Mouse (Mus musculus): ENCODE data around the gene Dock1. TPM values are rescaled to one million over a fixed set of nuclear protein-coding genes. Genes with fewer than 3 reads are reported as not detected.

Gene Dock1
- polyA plus RNA-seq, 1 experiment from 2014 or later: 5.9 TPM

GRCm38 (mm10) chr7:135065301-135065700 is 394.8 kb downstream of the Dock1 start:
- H3K27me3 ChIP-seq (ENCODE audit: control insufficient read depth, insufficient read depth, low read length): no peaks in the 10 kb centered on the region
- ATAC-seq (ENCODE audit: low read depth): no peak
- H3K9me3 ChIP-seq (ENCODE audit: control insufficient read depth, low read length): no peaks in the 10 kb centered on the region
- WGBS: 26% methylated on average over 5 of the region's 5 CpGs
- no peak overlapping the region for H3K9ac ChIP-seq (replicated peaks; ENCODE audit: low read depth, low read length)
- H3K36me3 ChIP-seq (ENCODE audit: control insufficient read depth, insufficient read depth, low read length): no peaks in the 10 kb centered on the region
- H3K4me1 ChIP-seq (ENCODE audit: control insufficient read depth, insufficient read depth, low read length): no peaks in the 10 kb centered on the region
- H3K27ac ChIP-seq (ENCODE audit: low read depth, low read length): no peak overlapping the region
- H3K4me3 ChIP-seq (ENCODE audit: low read depth, low read length): no peak overlapping the region
- no peak overlapping the region for H3K4me2 ChIP-seq (ENCODE audit: low read depth, low read length)

- 96% methylated on average over 3 of the region's 3 CpGs for WGBS
- ATAC-seq (ENCODE audit: low read depth): no peak
These were observed 398.4 kb downstream of the Dock1 start for GRCm38 (mm10) chr7:135068887-135069286.

GRCm38 (mm10) chr7:135076904-135077303 is 406.4 kb downstream of the Dock1 start:
- no peaks in the 10 kb centered on the region for H3K27me3 ChIP-seq (ENCODE audit: control insufficient read depth, insufficient read depth, low read length)
- 75% methylated on average over 6 of the region's 6 CpGs for WGBS
- H3K27ac ChIP-seq (ENCODE audit: low read depth, low read length): no peak overlapping the region
- no peak for ATAC-seq (ENCODE audit: low read depth)
- H3K4me1 ChIP-seq (ENCODE audit: control insufficient read depth, insufficient read depth, low read length): peaks cover 4% of the 10 kb centered on the region
- no peak overlapping the region for H3K4me2 ChIP-seq (ENCODE audit: low read depth, low read length)
- H3K9me3 ChIP-seq (ENCODE audit: control insufficient read depth, low read length): no peaks in the 10 kb centered on the region
- H3K9ac ChIP-seq (replicated peaks; ENCODE audit: low read depth, low read length): no peak overlapping the region
- no peaks in the 10 kb centered on the region for H3K36me3 ChIP-seq (ENCODE audit: control insufficient read depth, insufficient read depth, low read length)
- no peak overlapping the region for H3K4me3 ChIP-seq (ENCODE audit: low read depth, low read length)

More at GRCm38 (mm10) chr7:135068887-135069286, 398.4 kb downstream of the Dock1 start:
- no peak overlapping the region for H3K4me2 ChIP-seq (ENCODE audit: low read depth, low read length)
- H3K27me3 ChIP-seq (ENCODE audit: control insufficient read depth, insufficient read depth, low read length): no peaks in the 10 kb centered on the region
- no peaks in the 10 kb centered on the region for H3K9me3 ChIP-seq (ENCODE audit: control insufficient read depth, low read length)
- no peaks in the 10 kb centered on the region for H3K4me1 ChIP-seq (ENCODE audit: control insufficient read depth, insufficient read depth, low read length)
- no peak overlapping the region for H3K27ac ChIP-seq (ENCODE audit: low read depth, low read length)
- no peaks in the 10 kb centered on the region for H3K36me3 ChIP-seq (ENCODE audit: control insufficient read depth, insufficient read depth, low read length)
- no peak overlapping the region for H3K4me3 ChIP-seq (ENCODE audit: low read depth, low read length)
- no peak overlapping the region for H3K9ac ChIP-seq (replicated peaks; ENCODE audit: low read depth, low read length)

GRCm38 (mm10) chr7:135077340-135077739 is 406.9 kb downstream of the Dock1 start:
- H3K4me1 ChIP-seq (ENCODE audit: control insufficient read depth, insufficient read depth, low read length): peaks cover 4% of the 10 kb centered on the region
- H3K4me2 ChIP-seq (ENCODE audit: low read depth, low read length): no peak overlapping the region
- 24% methylated on average over 6 of the region's 6 CpGs for WGBS
- H3K9me3 ChIP-seq (ENCODE audit: control insufficient read depth, low read length): no peaks in the 10 kb centered on the region
- H3K27me3 ChIP-seq (ENCODE audit: control insufficient read depth, insufficient read depth, low read length): no peaks in the 10 kb centered on the region
- no peak overlapping the region for H3K9ac ChIP-seq (replicated peaks; ENCODE audit: low read depth, low read length)
- no peaks in the 10 kb centered on the region for H3K36me3 ChIP-seq (ENCODE audit: control insufficient read depth, insufficient read depth, low read length)
- no peak overlapping the region for H3K4me3 ChIP-seq (ENCODE audit: low read depth, low read length)
- no peak for ATAC-seq (ENCODE audit: low read depth)
- H3K27ac ChIP-seq (ENCODE audit: low read depth, low read length): no peak overlapping the region

GRCm38 (mm10) chr7:135077806-135078205 is 407.4 kb downstream of the Dock1 start:
- H3K36me3 ChIP-seq (ENCODE audit: control insufficient read depth, insufficient read depth, low read length): no peaks in the 10 kb centered on the region
- no peak; the same call in 1 of the 2 replicates for ATAC-seq (ENCODE audit: low read depth)
- no peak overlapping the region for H3K4me3 ChIP-seq (ENCODE audit: low read depth, low read length)
- H3K27ac ChIP-seq (ENCODE audit: low read depth, low read length): no peak overlapping the region
- no peaks in the 10 kb centered on the region for H3K9me3 ChIP-seq (ENCODE audit: control insufficient read depth, low read length)
- no peak overlapping the region for H3K4me2 ChIP-seq (ENCODE audit: low read depth, low read length)
- H3K4me1 ChIP-seq (ENCODE audit: control insufficient read depth, insufficient read depth, low read length): peaks cover 4% of the 10 kb centered on the region
- WGBS: 14% methylated on average over 10 of the region's 10 CpGs
- no peak overlapping the region for H3K9ac ChIP-seq (replicated peaks; ENCODE audit: low read depth, low read length)
- no peaks in the 10 kb centered on the region for H3K27me3 ChIP-seq (ENCODE audit: control insufficient read depth, insufficient read depth, low read length)

GRCm38 (mm10) chr7:135083421-135083820 is 413.0 kb downstream of the Dock1 start:
- Histone ChIP-seq H3K4me1 (ENCODE audit: control insufficient read depth, insufficient read depth, low read length) (no peaks in the 10 kb centered on the region), H3K9ac (replicated peaks; ENCODE audit: low read depth, low read length) (no peak overlapping the region), H3K4me2 (ENCODE audit: low read depth, low read length) (no peak overlapping the region), H3K27me3 (ENCODE audit: control insufficient read depth, insufficient read depth, low read length) (no peaks in the 10 kb centered on the region), H3K4me3 (ENCODE audit: low read depth, low read length) (no peak overlapping the region), H3K36me3 (ENCODE audit: control insufficient read depth, insufficient read depth, low read length) (no peaks in the 10 kb centered on the region), H3K9me3 (ENCODE audit: control insufficient read depth, low read length) (no peaks in the 10 kb centered on the region), H3K27ac (ENCODE audit: low read depth, low read length) (no peak overlapping the region)
- no peak for ATAC-seq (ENCODE audit: low read depth)
- 91% methylated on average over 8 of the region's 8 CpGs for WGBS

GRCm38 (mm10) chr7:135084069-135084468 is 413.6 kb downstream of the Dock1 start:
- no peaks in the 10 kb centered on the region for H3K4me1 ChIP-seq (ENCODE audit: control insufficient read depth, insufficient read depth, low read length)
- no peak overlapping the region for H3K27ac ChIP-seq (ENCODE audit: low read depth, low read length)
- no peak overlapping the region for H3K9ac ChIP-seq (replicated peaks; ENCODE audit: low read depth, low read length)
- H3K4me2 ChIP-seq (ENCODE audit: low read depth, low read length): no peak overlapping the region
- no peaks in the 10 kb centered on the region for H3K27me3 ChIP-seq (ENCODE audit: control insufficient read depth, insufficient read depth, low read length)
- no peak overlapping the region for H3K4me3 ChIP-seq (ENCODE audit: low read depth, low read length)
- no peaks in the 10 kb centered on the region for H3K9me3 ChIP-seq (ENCODE audit: control insufficient read depth, low read length)
- WGBS: 89% methylated on average over 7 of the region's 7 CpGs
- no peak for ATAC-seq (ENCODE audit: low read depth)
- no peaks in the 10 kb centered on the region for H3K36me3 ChIP-seq (ENCODE audit: control insufficient read depth, insufficient read depth, low read length)

GRCm38 (mm10) chr7:135086556-135086955 is 416.1 kb downstream of the Dock1 start:
- Histone ChIP-seq H3K9ac (replicated peaks; ENCODE audit: low read depth, low read length) (no peak overlapping the region), H3K27ac (ENCODE audit: low read depth, low read length) (no peak overlapping the region), H3K4me2 (ENCODE audit: low read depth, low read length) (no peak overlapping the region), H3K4me1 (ENCODE audit: control insufficient read depth, insufficient read depth, low read length) (no peaks in the 10 kb centered on the region), H3K36me3 (ENCODE audit: control insufficient read depth, insufficient read depth, low read length) (no peaks in the 10 kb centered on the region), H3K4me3 (ENCODE audit: low read depth, low read length) (no peak overlapping the region), H3K27me3 (ENCODE audit: control insufficient read depth, insufficient read depth, low read length) (no peaks in the 10 kb centered on the region), H3K9me3 (ENCODE audit: control insufficient read depth, low read length) (no peaks in the 10 kb centered on the region)
- 86% methylated on average over 5 of the region's 5 CpGs for WGBS
- ATAC-seq (ENCODE audit: low read depth): no peak

- H3K27ac ChIP-seq (ENCODE audit: low read depth, low read length): no peak overlapping the region
- WGBS: 92% methylated on average over 4 of the region's 4 CpGs
These were observed 419.2 kb downstream of the Dock1 start for GRCm38 (mm10) chr7:135089626-135090025.

GRCm38 (mm10) chr7:135093851-135094250 is 423.4 kb downstream of the Dock1 start:
- no peak overlapping the region for H3K4me3 ChIP-seq (ENCODE audit: low read depth, low read length)
- H3K9ac ChIP-seq (replicated peaks; ENCODE audit: low read depth, low read length): no peak overlapping the region
- no peaks in the 10 kb centered on the region for H3K4me1 ChIP-seq (ENCODE audit: control insufficient read depth, insufficient read depth, low read length)
- H3K27ac ChIP-seq (ENCODE audit: low read depth, low read length): no peak overlapping the region
- no peaks in the 10 kb centered on the region for H3K9me3 ChIP-seq (ENCODE audit: control insufficient read depth, low read length)
- H3K36me3 ChIP-seq (ENCODE audit: control insufficient read depth, insufficient read depth, low read length): no peaks in the 10 kb centered on the region
- no peak for ATAC-seq (ENCODE audit: low read depth)
- no peak overlapping the region for H3K4me2 ChIP-seq (ENCODE audit: low read depth, low read length)
- no peaks in the 10 kb centered on the region for H3K27me3 ChIP-seq (ENCODE audit: control insufficient read depth, insufficient read depth, low read length)
- 73% methylated on average over 2 of the region's 2 CpGs for whole genome bisulfite sequencing

More at GRCm38 (mm10) chr7:135089626-135090025, 419.2 kb downstream of the Dock1 start:
- Histone ChIP-seq H3K4me2 (ENCODE audit: low read depth, low read length) (no peak overlapping the region), H3K9me3 (ENCODE audit: control insufficient read depth, low read length) (no peaks in the 10 kb centered on the region), H3K4me1 (ENCODE audit: control insufficient read depth, insufficient read depth, low read length) (no peaks in the 10 kb centered on the region), H3K27me3 (ENCODE audit: control insufficient read depth, insufficient read depth, low read length) (no peaks in the 10 kb centered on the region), H3K9ac (replicated peaks; ENCODE audit: low read depth, low read length) (no peak overlapping the region), H3K36me3 (ENCODE audit: control insufficient read depth, insufficient read depth, low read length) (no peaks in the 10 kb centered on the region), H3K4me3 (ENCODE audit: low read depth, low read length) (no peak overlapping the region)
- no peak for ATAC-seq (ENCODE audit: low read depth)

Data from neural tube, embryonic 14.5 days (tissue).